Mouse (Mus musculus) midbrain, embryonic 10.5 days (tissue): ENCODE results near the gene Ythdf2. TPM values are rescaled to one million over a fixed set of nuclear protein-coding genes. Genes with fewer than 3 reads are reported as not detected.
A peak's percentile ranks its signal among the peaks of the same experiment; 100 is the strongest.

Experiments used
- DNase-seq: peaks from one replicate; pipeline ENCODE4 v3.0.0-alpha.2; 2017; ENCODE audit warnings: low spot score
- H3K27ac ChIP-seq: fragments of 300-500 bp; sonication (generic); replicated peaks from 2 replicates; pipeline ENCODE4 v1.5.1; 2016; ENCODE audit warnings: mild to moderate bottlenecking
- H3K27me3 ChIP-seq: fragments of 300-500 bp; sonication (generic); 2 replicates; pipeline ENCODE4 v1.6.1; 2016; ENCODE audit warnings: low read depth, mild to moderate bottlenecking; ENCODE audit not compliant: poor library complexity, severe bottlenecking
- H3K36me3 ChIP-seq: fragments of 300-500 bp; sonication (generic); 2 replicates; pipeline ENCODE4 v1.6.1; 2016; ENCODE audit warnings: mild to moderate bottlenecking, moderate library complexity
- H3K4me1 ChIP-seq: fragments of 300-500 bp; sonication (generic); 2 replicates; pipeline ENCODE4 v1.6.1; 2016
- H3K4me3 ChIP-seq: fragments of 300-500 bp; sonication (generic); 2 replicates; pipeline ENCODE4 v1.5.1; 2016; ENCODE audit warnings: mild to moderate bottlenecking, moderate library complexity
- H3K9me3 ChIP-seq: fragments of 300-500 bp; sonication (generic); replicated peaks from 2 replicates; pipeline ENCODE4 v1.6.1; 2016; ENCODE audit warnings: mild to moderate bottlenecking
- WGBS: fragments of 180-500 bp; shearing (Covaris S2); methylation state at CpG from one replicate; pipeline ENCODE4 v1.1.7; 2016; 5-methylcytosine and 5-hydroxymethylcytosine counted together
- polyA plus RNA-seq: library from polyadenylated mRNA; unstranded; fragments of >200 nt; fragmentation: Nextera tagmentation; extraction: Ambion mirVana; gene quantifications from 2 replicates; pipeline ENCODE4 v1.2.1, GENCODE M21; 2016

The Ythdf2 gene
- 148 and 150 TPM in 2 replicates for polyA plus RNA-seq

DNA sequence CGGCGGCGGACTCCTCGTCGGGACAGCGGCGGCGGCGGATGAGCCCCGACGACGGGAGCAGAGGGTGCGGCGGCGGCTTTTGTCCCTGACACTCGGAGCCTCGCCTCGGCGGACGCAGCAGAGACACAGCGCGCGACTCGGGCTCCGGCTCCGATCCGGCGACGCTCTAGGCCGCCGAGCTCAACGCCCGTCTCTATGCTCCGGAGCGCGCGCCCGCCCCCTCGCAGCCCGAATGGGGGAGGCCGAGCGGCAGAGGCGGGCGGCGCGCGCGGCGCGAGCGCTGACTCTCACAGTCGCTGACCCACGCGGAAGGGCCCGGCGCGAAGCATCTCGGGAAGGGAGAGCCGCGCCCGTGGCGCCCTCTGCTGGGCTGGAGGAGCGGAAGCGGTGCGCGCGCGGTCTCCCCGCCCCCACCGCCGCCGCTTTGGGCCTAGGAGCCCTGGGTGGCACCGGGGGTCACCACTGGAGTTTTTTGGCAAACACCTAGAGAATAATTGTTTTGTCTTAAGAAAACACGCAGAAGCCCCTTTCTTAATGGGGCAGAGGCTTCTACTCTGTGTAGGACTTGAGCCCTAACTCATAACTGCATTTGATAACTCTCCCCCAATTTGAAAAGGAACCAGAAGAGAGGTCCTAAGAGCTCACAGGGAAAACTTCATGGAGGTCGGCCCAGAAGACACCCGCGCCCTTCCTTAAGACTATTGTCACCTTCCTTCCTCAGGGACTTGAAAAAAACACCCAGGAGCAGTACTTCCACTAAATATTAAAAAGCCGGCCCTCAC, at the start of gene Ythdf2:
Gene Ythdf2 (minus strand): TSS at position 351 of the 782 bp plus-strand sequence.
- peaks cover 36% of the 10 kb centered on the region for H3K36me3 ChIP-seq
- H3K9me3 ChIP-seq, result no peaks in the 10 kb centered on the region
- peak within 1 kb of the TSS; percentile 99 for H3K27ac ChIP-seq
- peak within 1 kb of the TSS; percentile 99 for H3K4me3 ChIP-seq
- peaks cover 30% of the 10 kb centered on the region for H3K4me1 ChIP-seq
- under 1% methylated on average over 77 of the region's 78 CpGs for WGBS
- DNase-seq, result peak; percentile 97
- no peaks in the 10 kb centered on the region for H3K27me3 ChIP-seq

DNA sequence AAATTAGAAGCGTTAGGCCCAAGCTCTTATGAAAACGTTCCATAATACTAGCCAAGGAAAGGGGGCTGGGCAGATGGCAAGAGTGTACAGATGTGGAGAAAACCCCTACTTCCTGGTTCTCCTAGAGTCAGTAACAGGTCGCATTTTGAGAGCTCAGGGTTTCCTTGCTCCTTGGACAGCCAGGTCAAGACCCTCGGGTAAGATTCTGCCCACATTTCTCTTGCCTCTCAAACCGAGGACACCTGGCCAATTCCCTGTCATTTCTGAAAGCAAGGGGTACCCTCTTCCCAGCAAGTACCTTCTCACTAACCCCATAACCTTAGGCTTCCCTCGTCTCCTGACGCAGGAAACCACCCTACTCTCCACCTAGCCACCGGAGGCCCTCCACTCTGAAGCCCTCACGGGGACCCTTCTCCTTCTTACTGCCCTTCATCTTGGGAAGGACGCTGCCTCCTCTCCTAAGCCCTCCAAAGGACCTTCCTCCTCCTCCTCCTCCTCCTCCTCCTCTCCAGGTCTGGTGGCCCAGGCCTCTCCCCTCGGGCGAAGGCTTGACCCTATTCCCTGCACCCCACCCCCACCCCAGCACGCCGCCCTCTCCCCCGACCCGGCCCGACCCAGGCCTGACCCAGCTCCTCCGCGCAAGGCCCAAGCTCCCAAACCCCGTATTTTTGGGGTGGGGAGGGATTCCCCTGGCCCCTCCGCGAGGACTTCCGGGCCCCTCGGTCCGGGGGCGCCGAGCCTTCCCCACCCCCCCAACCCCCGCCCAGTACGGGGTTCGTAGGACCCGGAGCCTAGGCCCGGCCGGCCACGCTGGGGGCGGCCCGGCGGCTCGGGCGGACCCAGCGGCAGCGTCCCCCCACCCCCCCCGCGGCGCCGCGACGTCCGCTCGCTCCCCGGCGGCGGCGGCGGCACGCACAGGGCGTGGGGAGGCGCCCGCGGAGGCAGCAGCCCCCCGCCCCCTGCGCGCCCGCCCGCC, 48.6 kb upstream of the Ythdf2 start:
- Histone ChIP-seq H3K27ac (peak overlapping the region; percentile 99), H3K27me3 (no peaks in the 10 kb centered on the region), H3K4me3 (peak overlapping the region; percentile 76), H3K9me3 (no peaks in the 10 kb centered on the region), H3K36me3 (0 out of 2 replicates have a peak, but pooled peaks cover 5% of the 10 kb centered on the region), H3K4me1 (peaks cover 30% of the 10 kb centered on the region)
- peak; percentile 64 for DNase-seq
- 4% methylated on average over 57 of the region's 64 CpGs for WGBS

DNA sequence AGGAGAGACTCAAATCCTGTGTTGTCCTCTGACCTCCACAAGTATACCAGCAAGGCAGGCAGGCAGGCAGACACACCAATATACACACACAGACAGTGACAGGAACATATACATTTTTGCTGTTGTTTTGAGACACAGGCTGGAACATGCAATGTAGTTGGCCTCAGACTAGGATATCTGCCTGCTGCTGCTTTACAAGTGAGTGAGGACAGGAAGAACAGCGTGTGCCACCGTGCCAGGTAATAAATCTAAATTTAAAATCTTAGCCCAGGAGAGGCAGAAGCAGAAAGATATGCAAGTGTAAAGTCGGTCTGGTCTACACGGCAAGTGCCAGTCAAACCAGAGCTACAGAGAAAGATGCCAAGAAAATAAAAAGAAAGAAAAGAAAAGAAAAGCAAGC, 47.1 kb upstream of the Ythdf2 start:
- H3K27ac ChIP-seq, result no peak overlapping the region
- H3K9me3 ChIP-seq, result no peaks in the 10 kb centered on the region
- WGBS, result 98% methylated on average over 4 of the region's 4 CpGs
- no peak for DNase-seq
- no peaks in the 10 kb centered on the region for H3K27me3 ChIP-seq
- H3K36me3 ChIP-seq, result 0 out of 2 replicates have a peak, but pooled peaks cover 5% of the 10 kb centered on the region
- 0 out of 2 replicates have a peak overlapping the region, but pooled peaks have one; percentile 1 for H3K4me3 ChIP-seq
- H3K4me1 ChIP-seq, result peaks cover 30% of the 10 kb centered on the region

DNA sequence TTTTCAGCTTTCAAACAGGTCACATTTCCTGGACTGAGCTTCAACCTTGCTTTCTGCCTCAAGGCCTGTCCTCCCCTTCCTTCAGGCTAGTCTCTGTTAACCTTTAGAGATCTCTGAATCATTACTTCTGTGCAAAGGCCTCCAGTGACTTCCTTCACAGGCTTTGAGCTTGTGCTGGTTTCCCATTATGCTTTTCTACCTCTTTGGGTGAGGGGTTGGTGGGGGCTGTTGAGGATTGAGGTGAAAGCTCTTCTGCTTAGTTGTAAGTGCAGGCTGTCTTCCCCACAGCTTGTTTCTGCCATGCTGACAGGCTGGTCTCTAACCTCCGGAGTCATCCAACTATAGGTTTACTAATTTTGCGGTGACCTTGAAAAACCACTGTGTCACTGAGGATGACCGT, 44.3 kb upstream of the Ythdf2 start:
- no peak overlapping the region for H3K4me3 ChIP-seq
- no peak overlapping the region for H3K27ac ChIP-seq
- peaks cover 20% of the 10 kb centered on the region for H3K36me3 ChIP-seq
- 96% methylated on average over 3 of the region's 3 CpGs for WGBS
- H3K4me1 ChIP-seq, result peaks cover 22% of the 10 kb centered on the region
- no peaks in the 10 kb centered on the region for H3K9me3 ChIP-seq
- no peaks in the 10 kb centered on the region for H3K27me3 ChIP-seq
- DNase-seq, result no peak

DNA sequence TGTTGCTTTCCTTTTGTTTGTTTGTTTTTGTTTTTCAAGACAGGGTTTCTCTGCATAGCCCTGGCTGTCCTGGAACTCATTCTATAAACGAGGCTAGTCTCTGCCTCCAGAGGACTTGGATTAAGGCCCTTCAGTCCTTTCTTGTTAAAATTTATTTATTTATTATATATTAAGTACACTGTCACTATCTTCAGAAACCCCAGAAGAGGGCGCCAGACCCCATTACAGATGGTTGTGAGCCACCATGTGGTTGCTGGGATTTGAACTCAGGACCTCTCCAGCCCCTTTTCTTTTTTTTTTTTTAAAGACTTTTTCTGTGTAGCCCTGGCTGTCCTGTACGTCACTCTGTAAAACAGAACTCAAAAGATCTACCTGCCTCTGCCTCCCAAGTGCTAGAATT, 42.9 kb upstream of the Ythdf2 start:
- Histone ChIP-seq H3K4me3 (no peak overlapping the region), H3K27me3 (no peaks in the 10 kb centered on the region), H3K9me3 (no peaks in the 10 kb centered on the region), H3K27ac (no peak overlapping the region), H3K4me1 (peaks cover 12% of the 10 kb centered on the region), H3K36me3 (peaks cover 34% of the 10 kb centered on the region)
- WGBS, result 83% methylated on average over 3 of the region's 3 CpGs
- DNase-seq, result no peak

DNA sequence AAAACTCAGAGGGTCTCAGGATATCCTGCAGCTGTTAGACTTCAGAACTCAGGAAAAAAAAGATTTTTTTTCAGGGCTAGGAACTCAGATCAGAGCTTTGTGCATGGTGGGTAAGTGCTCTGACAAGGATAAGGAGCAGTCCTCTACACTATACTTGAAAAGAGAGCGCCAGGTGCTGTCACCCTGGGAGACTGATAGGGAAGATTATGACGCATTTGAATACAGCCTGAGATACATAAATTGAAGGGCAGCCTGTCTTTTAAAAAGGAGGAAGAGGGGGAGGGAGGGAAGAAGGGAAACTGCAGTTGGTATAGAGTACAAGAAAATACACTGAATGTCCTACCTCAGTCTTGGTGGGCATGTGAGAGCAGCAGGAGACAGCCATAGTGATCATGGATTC, 41.5 kb upstream of the Ythdf2 start:
- Histone ChIP-seq H3K36me3 (peaks cover 47% of the 10 kb centered on the region), H3K27me3 (no peaks in the 10 kb centered on the region), H3K9me3 (no peaks in the 10 kb centered on the region), H3K27ac (no peak overlapping the region), H3K4me3 (no peak overlapping the region), H3K4me1 (no peaks in the 10 kb centered on the region; the same call in 1 of the 2 replicates)
- 87% methylated on average over 2 of the region's 2 CpGs for WGBS
- no peak for DNase-seq

DNA sequence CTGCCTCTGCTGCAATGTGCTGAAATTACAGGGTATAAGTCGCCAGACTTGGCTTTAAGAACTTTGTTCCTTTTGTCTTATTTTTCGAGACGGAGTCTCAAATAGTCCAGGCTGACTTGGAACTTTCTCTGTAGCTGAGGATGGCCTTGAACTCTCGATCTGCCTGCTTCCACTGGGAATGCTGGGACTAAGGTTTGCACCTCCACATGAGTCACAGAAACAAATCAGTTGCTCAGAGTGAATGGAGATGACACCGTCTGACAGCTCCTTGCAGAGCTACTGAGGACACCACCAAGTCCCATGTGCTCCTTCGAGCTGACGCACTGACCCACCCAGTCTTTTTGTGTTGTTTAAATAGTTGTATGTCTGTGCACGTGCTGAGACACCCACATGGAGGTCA, 41.0 kb upstream of the Ythdf2 start:
- Histone ChIP-seq H3K9me3 (no peaks in the 10 kb centered on the region), H3K4me3 (no peak overlapping the region), H3K27ac (no peak overlapping the region), H3K36me3 (peaks cover 52% of the 10 kb centered on the region), H3K27me3 (no peaks in the 10 kb centered on the region), H3K4me1 (no peaks in the 10 kb centered on the region; the same call in 1 of the 2 replicates)
- no peak for DNase-seq
- WGBS, result 91% methylated on average over 8 of the region's 8 CpGs

DNA sequence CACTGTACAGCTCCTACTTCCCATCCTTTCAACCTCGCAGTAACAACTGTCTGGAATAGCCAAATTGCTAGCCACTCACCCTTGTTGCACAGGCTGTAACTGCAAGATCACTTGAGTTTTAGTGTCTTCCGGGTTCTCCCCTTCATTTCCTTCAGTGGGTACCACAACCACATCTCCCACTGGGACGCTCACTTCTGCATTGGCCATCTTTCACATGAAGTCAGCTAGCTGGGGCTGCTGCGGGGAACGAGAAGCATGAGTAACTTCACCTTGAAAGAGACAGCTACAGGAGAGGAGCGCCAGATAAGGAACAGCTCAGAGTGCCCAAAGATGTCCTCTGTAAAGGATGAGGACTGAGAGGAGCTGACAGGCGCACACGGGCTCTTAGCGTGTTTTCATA, 39.5 kb upstream of the Ythdf2 start:
- peaks cover 62% of the 10 kb centered on the region for H3K36me3 ChIP-seq
- no peaks in the 10 kb centered on the region; the same call in 1 of the 2 replicates for H3K4me1 ChIP-seq
- no peak overlapping the region for H3K27ac ChIP-seq
- H3K4me3 ChIP-seq, result no peak overlapping the region
- no peaks in the 10 kb centered on the region for H3K27me3 ChIP-seq
- H3K9me3 ChIP-seq, result no peaks in the 10 kb centered on the region
- no peak for DNase-seq
- 96% methylated on average over 9 of the region's 9 CpGs for WGBS

DNA sequence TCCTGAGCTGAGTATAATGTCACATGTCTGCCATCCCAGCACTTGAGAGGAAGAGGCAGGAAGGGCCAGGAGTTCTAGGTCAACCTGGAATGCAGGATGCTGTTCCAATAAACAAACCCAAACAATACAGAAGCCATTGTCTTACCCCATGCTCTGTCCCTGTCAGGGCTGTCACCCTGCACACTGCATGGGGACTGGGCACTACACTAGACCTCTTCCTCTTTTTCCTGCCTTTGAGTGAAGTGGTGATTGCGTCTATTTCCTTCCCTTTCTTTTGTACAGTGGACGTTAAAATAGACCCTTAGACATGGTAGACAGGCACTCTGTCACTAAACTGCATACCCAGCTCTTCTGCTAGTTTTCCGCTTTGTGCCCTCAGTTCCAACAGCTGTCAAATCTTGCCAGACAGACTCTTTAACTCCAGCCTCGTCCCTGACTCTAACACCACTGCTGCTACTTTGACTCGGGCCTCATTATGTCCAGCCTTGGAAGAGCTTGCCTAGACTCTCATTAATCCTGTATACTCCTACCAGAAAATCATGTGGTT, 35.4 kb upstream of the Ythdf2 start:
- H3K27ac ChIP-seq, result no peak overlapping the region
- H3K36me3 ChIP-seq, result peaks cover 96% of the 10 kb centered on the region
- H3K4me3 ChIP-seq, result no peak overlapping the region
- WGBS, result 87% methylated on average over 5 of the region's 5 CpGs
- no peaks in the 10 kb centered on the region for H3K9me3 ChIP-seq
- no peaks in the 10 kb centered on the region for H3K4me1 ChIP-seq
- DNase-seq, result no peak
- H3K27me3 ChIP-seq, result no peaks in the 10 kb centered on the region

DNA sequence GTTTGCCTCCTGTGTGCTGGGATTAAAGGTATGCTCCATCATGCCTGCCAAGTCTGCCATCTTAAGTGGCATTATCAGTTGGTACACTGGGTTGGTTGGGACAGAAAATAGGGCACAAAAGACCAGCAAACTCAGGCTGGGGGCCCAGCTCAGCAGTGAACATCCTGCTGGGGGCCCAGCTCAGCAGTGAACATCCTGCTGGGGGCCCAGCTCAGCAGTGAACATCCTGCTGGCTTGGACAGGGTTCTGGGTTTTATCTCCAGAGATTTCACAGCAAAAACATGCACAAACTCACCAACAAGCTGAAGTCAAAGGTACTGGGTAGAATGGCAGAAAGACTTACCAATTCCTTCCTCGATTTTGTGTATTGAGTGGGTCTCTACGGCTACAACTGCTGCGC, 33.5 kb upstream of the Ythdf2 start:
- 94% methylated on average over 3 of the region's 3 CpGs for WGBS

DNA sequence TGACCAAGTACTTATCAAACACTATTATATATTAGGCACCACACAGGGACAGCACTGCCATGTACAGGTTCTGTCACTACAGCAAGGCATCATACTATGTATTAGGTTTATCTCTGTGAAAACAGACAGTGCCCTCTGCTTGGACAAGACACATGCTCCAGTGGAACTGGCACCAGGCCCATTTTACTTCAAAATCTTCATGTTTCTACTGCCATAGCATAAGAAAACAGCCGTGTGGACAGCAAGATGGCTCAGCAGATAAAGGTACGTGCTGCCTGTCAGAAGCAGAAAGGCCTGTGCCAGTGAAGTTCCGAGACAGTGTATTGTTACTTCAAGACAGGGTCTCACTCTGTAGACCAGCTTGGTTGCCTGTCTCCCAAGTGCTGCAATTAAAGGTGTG, 29.1 kb upstream of the Ythdf2 start:
- no peaks in the 10 kb centered on the region for H3K9me3 ChIP-seq
- H3K36me3 ChIP-seq, result peaks cover 97% of the 10 kb centered on the region
- H3K27me3 ChIP-seq, result no peaks in the 10 kb centered on the region
- H3K4me1 ChIP-seq, result no peaks in the 10 kb centered on the region
- 95% methylated on average over 3 of the region's 3 CpGs for WGBS
- H3K27ac ChIP-seq, result no peak overlapping the region
- no peak overlapping the region for H3K4me3 ChIP-seq
- DNase-seq, result no peak

More for the DNA sequence above, 33.5 kb upstream of the Ythdf2 start:
- DNase-seq, result no peak
- H3K27ac ChIP-seq, result no peak overlapping the region
- H3K4me3 ChIP-seq, result no peak overlapping the region
- H3K9me3 ChIP-seq, result no peaks in the 10 kb centered on the region
- H3K27me3 ChIP-seq, result no peaks in the 10 kb centered on the region
- H3K4me1 ChIP-seq, result no peaks in the 10 kb centered on the region
- H3K36me3 ChIP-seq, result peaks cover 96% of the 10 kb centered on the region

DNA sequence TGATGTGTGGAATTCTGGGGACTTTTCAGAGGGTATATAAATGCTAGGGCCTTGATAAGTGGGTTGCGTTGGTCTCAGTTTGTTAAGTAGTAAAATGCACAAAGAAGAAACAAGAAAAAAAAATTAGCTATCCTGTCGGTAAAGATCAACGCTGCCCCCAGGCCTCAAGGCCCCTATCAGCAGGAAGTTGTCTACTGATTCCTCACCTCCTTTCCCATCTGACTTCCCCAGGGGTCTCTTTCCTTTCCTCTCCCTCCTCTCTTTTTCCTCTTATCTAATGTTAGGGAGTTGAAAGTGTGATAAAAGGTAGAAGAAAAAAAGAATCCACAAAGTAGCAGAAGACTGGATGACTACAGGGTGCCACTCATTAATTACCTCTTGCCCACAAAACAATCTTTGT, 28.3 kb upstream of the Ythdf2 start:
- H3K27me3 ChIP-seq, result no peaks in the 10 kb centered on the region
- peaks cover 97% of the 10 kb centered on the region for H3K36me3 ChIP-seq
- H3K27ac ChIP-seq, result no peak overlapping the region
- H3K4me1 ChIP-seq, result no peaks in the 10 kb centered on the region
- H3K9me3 ChIP-seq, result no peaks in the 10 kb centered on the region
- no peak for DNase-seq
- WGBS, result 97% methylated on average over 3 of the region's 3 CpGs
- no peak overlapping the region for H3K4me3 ChIP-seq
